Mouse (Mus musculus): Measurements from ENCODE around the gene Cdip1. TPM values are rescaled to one million over a fixed set of nuclear protein-coding genes. Genes with fewer than 3 reads are reported as not detected.

Cdip1 gene
- total RNA-seq, 1 experiment from 2014 or later, result 16.6 TPM

- peak; percentile 78 for ATAC-seq (replicated peaks; ENCODE audit: insufficient number of reproducible peaks, low FRiP score, low TSS enrichment, poor library complexity, severe bottlenecking)
Measured at GRCm38 (mm10) chr16:4725780-4726527, 64.1 kb downstream of the Cdip1 start, which contains the start of gene Hmox2. Gene Hmox2 (plus strand): TSS chr16:4726361.

GRCm38 (mm10) chr16:4725266-4725665 lies 64.8 kb downstream of the Cdip1 start:
- no peak for ATAC-seq (replicated peaks; ENCODE audit: insufficient number of reproducible peaks, low FRiP score, low TSS enrichment, poor library complexity, severe bottlenecking)

GRCm38 (mm10) chr16:4722915-4723209 lies 67.2 kb downstream of the Cdip1 start:
- ATAC-seq (replicated peaks; ENCODE audit: insufficient number of reproducible peaks, low FRiP score, low TSS enrichment, poor library complexity, severe bottlenecking), result peak; percentile 78

GRCm38 (mm10) chr16:4722128-4722914 lies 67.8 kb downstream of the Cdip1 start:
- ATAC-seq (replicated peaks; ENCODE audit: insufficient number of reproducible peaks, low FRiP score, low TSS enrichment, poor library complexity, severe bottlenecking), result peak; percentile 13

GRCm38 (mm10) chr16:4718753-4719518 lies 71.2 kb downstream of the Cdip1 start, which contains the start of gene Nmral1:
Gene Nmral1 (minus strand): TSS chr16:4719356.
- ATAC-seq (replicated peaks; ENCODE audit: insufficient number of reproducible peaks, low FRiP score, low TSS enrichment, poor library complexity, severe bottlenecking), result peak; percentile 51

GRCm38 (mm10) chr16:4717866-4718265 lies 72.2 kb downstream of the Cdip1 start:
- ATAC-seq (replicated peaks; ENCODE audit: insufficient number of reproducible peaks, low FRiP score, low TSS enrichment, poor library complexity, severe bottlenecking), result no peak

GRCm38 (mm10) chr16:4713861-4714710 lies 76.0 kb downstream of the Cdip1 start:
- no peak for ATAC-seq (replicated peaks; ENCODE audit: insufficient number of reproducible peaks, low FRiP score, low TSS enrichment, poor library complexity, severe bottlenecking)

GRCm38 (mm10) chr16:4711173-4711572 lies 78.9 kb downstream of the Cdip1 start:
- no peak for ATAC-seq (replicated peaks; ENCODE audit: insufficient number of reproducible peaks, low FRiP score, low TSS enrichment, poor library complexity, severe bottlenecking)

- no peak for ATAC-seq (replicated peaks; ENCODE audit: insufficient number of reproducible peaks, low FRiP score, low TSS enrichment, poor library complexity, severe bottlenecking)
Measured at GRCm38 (mm10) chr16:4705541-4705940, 84.6 kb downstream of the Cdip1 start.

- no peak for ATAC-seq (replicated peaks; ENCODE audit: insufficient number of reproducible peaks, low FRiP score, low TSS enrichment, poor library complexity, severe bottlenecking)
Measured at GRCm38 (mm10) chr16:4702646-4703045, 87.4 kb downstream of the Cdip1 start.

- ATAC-seq (replicated peaks; ENCODE audit: insufficient number of reproducible peaks, low FRiP score, low TSS enrichment, poor library complexity, severe bottlenecking), result no peak
Measured at GRCm38 (mm10) chr16:4701211-4701610, 88.9 kb downstream of the Cdip1 start.

Other genes with a start within 250 kb of the Cdip1 start
- 0.29 to 0.38 TPM in 2 of 3 replicates, not detected in the other for gene Srl, start 248.5 kb downstream of the Cdip1 start, total RNA-seq (2017)
- 2.7 to 14.0 TPM (median 4.0 TPM) in 3 replicates for gene Tfap4, start 230.4 kb downstream of the Cdip1 start, total RNA-seq (2017)
- 0.19 to 0.76 TPM (median 0.64 TPM) in 3 replicates for gene Glis2, start 195.6 kb downstream of the Cdip1 start, total RNA-seq (2017)
- gene Pam16, start 165.3 kb downstream of the Cdip1 start, total RNA-seq (2017), result 5.1 to 18.7 TPM (median 14.8 TPM) in 3 replicates
- gene Vasn, start 150.4 kb downstream of the Cdip1 start, total RNA-seq (2017), result 0.19 to 0.43 TPM (median 0.39 TPM) in 3 replicates
- gene Dnaja3, start 150.3 kb downstream of the Cdip1 start, total RNA-seq (2017), result 25.9 to 34.1 TPM (median 26.3 TPM) in 3 replicates
- gene Coro7, start 110.5 kb downstream of the Cdip1 start, total RNA-seq (2017), result 28.4 to 62.6 TPM (median 29.8 TPM) in 3 replicates
- gene Nmral1, start 70.9 kb downstream of the Cdip1 start, total RNA-seq (2017), result 3.7 to 12.2 TPM (median 6.1 TPM) in 3 replicates
- gene Hmox2, start 63.9 kb downstream of the Cdip1 start, total RNA-seq (2017), result 80.8 to 103 TPM (median 93.4 TPM) in 3 replicates
- gene 4930562C15Rik, start 45.1 kb upstream of the Cdip1 start, total RNA-seq (2017), result 1.3 TPM in 1 of 3 replicates, not detected in the others
- gene Ubald1, start 90.0 kb upstream of the Cdip1 start, total RNA-seq (2017), result 11.3 to 32.6 TPM (median 13.8 TPM) in 3 replicates
- gene Mgrn1, start 96.0 kb upstream of the Cdip1 start, total RNA-seq (2017), result 29.3 to 42.2 TPM (median 41.6 TPM) in 3 replicates
- 12.0 to 18.7 TPM (median 17.1 TPM) in 3 replicates for gene Nudt16l1, start 148.5 kb upstream of the Cdip1 start, total RNA-seq (2017)
- 54.3 to 76.7 TPM (median 64.0 TPM) in 3 replicates for gene Anks3, start 173.9 kb upstream of the Cdip1 start, total RNA-seq (2017)
- not detected in 3 replicates for gene Sept12, start 207.6 kb upstream of the Cdip1 start, total RNA-seq (2017)
- not detected in 3 replicates for gene Smim22, start 217.0 kb upstream of the Cdip1 start, total RNA-seq (2017)
- 16.4 to 45.3 TPM (median 35.2 TPM) in 3 replicates for gene Rogdi, start 223.3 kb upstream of the Cdip1 start, total RNA-seq (2017)

All from monocyte, adult 5-6 weeks (primary cell).